Mouse (Mus musculus) adrenal gland, postnatal 25 days (tissue): Measurements from ENCODE around the gene Cenpx. TPM values are rescaled to one million over a fixed set of nuclear protein-coding genes. Genes with fewer than 3 reads are reported as not detected.
"Not testable (repeated sequence)": the region's sequence is repeated elsewhere in the genome, so short reads cannot be mapped to it uniquely, and the experiment has no call there.

Experiments
- DNase-seq: peaks from one replicate; pipeline ENCODE4 v3.0.0; 2021; ENCODE audit warnings: mixed read lengths
- long read RNA-seq: library from polyadenylated mRNA; stranded (forward); transcript quantifications from one replicate; pipeline ENCODE4 v2.0.0, GENCODE M21; 2021
- total RNA-seq: library from RNA; stranded (reverse); gene quantifications from 2 replicates; pipeline ENCODE4 v1.2.3, GENCODE M21; 2021

Gene Cenpx
- 52.6 and 54.2 TPM in 2 replicates for total RNA-seq
- long read RNA-seq, transcript Cenpx-202 (5 exons, 606 nt) = major isoform, 20 of 38 reads
- long read RNA-seq, partial matches to known transcripts = 4 of 38 reads
- long read RNA-seq, other reads (novel, unspliced or antisense) = 13 of 38 reads

- DNase-seq = peak; percentile 93
These were observed at the start of gene Cenpx, which contains the start of gene Lrrc45 for GRCm38 (mm10) chr11:120713580-120714518. Cenpx (minus strand) TSS chr11:120713738. Lrrc45 (plus strand) TSS chr11:120713925.

DNA sequence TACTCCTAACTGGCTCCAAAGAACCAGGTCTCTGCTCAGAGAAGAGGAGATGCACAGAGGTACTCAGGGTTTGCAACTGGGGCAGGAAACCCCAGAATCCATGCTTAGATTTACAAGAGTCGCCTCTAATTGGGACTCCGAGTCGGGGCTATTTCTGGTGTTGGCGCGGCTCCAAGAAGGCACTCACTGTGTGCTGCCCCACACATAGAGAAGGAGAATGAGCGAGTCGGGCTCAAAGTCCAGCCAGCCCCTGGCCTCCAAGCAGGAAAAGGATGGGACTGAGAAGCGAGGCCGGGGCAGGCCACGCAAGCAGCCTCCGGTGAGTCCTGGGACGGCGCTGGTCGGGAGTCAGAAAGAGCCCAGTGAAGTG, 49.1 kb upstream of the Cenpx start, which contains the start of gene Hmga1b:
Gene Hmga1b, plus strand, starts transcription at position 123 of the 370 bp plus-strand sequence.
- not testable (repeated sequence) for DNase-seq

GRCm38 (mm10) chr11:120761811-120762671, 48.5 kb upstream of the Cenpx start:
- DNase-seq = no peak

DNA sequence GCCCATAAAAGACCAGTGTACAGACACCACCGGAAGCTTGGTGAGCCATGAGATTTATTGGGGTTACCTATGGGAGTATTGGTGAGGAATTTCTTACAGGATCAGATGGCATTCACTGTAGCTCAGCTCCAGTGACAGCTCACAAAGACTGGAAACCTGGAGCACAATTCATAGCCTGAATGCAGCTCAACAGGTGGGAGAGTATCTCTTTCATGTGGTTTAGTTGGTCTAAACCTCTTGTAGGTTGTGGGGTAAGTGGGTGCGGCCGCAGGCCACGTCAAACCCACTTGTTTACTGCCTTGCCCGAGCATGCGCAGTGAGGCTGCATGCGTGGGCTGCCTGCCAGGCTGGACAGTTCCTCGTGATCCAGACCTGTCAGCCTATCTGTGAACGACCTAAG, 46.7 kb upstream of the Cenpx start:
- no peak for DNase-seq

GRCm38 (mm10) chr11:120751606-120752005, 38.1 kb upstream of the Cenpx start:
- DNase-seq = no peak

DNA sequence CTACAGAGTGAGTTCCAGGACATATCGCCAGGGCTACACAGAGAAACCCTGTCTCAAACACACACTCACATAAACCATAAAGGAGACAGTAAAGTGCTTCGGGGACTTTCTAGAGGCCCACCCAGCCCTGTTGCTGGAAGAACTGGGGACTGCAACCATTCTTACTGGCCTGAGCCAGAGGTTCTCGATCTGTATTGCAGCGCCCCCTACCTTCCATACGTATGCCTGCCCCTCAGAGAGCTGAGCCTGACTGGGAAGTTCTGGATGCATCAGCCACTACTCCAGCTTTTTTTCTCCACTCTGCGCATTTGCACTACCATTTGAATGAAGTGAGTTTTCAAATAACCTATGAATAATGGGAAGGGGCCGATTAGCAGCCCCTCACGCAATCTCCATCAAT, 35.9 kb upstream of the Cenpx start:
- DNase-seq = no peak

GRCm38 (mm10) chr11:120747974-120748373, 34.4 kb upstream of the Cenpx start:
- no peak for DNase-seq

GRCm38 (mm10) chr11:120744121-120744701, 30.7 kb upstream of the Cenpx start:
- no peak for DNase-seq

DNA sequence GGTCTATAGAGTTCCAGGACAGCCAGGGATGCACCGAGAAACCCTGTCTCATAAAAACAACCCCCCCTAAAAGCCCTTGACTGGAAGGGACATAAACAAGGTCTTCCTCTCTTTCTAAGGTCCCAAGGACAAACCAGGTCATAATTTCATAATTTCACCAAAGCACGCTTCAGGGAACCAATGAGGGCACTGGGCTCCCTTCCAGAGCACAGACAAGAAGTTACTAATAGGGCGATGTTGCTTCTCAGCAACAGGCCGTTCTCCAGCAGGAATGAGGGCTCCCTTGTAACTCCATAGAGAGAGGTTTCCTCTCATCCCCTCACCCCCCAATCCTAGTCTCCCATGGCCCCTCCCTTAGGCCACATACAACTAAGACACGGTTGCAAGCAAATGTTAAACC, 27.4 kb upstream of the Cenpx start:
- DNase-seq = peak; percentile 58

GRCm38 (mm10) chr11:120736424-120736823, 22.9 kb upstream of the Cenpx start:
- no peak for DNase-seq

DNA sequence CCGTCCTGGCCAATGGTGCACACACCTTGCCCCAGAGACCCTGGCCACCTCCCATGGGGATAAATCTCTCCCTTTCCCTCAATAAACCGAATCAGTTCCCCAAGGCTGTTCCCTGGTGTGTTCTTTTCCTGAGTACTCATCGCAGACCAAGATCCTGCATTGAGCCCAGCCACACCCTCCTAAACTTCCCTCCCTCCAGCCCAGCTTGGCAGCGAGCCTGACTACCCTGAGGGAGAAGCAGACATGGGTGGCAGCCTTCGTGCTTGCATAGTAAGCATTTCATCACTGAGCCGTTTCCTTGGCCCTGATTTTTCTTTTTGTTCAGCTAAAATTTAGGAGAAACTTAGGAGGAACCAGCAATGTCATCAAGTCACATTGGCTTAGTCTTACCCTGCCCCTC, 20.0 kb upstream of the Cenpx start:
- DNase-seq = peak; percentile 69

DNA sequence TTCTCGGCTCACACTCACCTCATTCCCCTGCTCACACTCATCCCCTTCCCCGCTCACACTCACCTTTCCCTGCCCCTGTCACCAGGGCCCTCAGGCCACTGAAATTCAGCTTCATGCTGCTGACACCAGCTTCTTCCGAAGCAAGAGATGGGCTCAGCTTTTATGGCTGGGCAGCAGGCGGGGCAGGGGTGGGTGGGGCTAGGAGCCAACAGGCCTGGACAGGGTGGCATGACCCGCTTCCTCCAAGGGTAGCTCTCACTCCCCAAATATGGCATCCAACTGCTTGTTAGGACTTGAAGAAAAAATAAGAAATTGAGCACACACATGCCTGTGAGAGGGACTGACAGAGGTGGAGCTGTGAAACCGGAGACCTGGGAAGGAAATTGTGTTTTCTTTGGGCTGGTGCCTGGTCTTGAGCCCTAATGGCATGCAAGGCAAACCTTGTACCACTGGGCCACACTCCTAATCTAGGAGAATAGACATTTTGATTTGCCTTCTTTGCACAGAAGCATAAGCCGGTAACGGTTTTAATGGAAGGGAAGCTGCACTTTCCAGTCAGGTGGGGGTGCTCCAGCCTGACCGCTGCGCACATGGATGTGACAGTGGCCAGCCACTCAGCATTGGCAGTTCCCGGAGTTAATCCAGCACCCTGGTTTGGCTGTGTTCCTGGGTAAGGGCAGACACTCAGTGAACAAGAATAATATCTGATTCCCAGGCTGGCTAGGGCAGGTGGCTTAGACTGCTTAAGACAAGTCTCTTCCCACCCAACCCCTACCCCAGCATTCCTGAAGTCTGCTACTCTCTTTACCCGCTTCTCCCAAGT, 18.5 kb upstream of the Cenpx start, which contains the start of gene Cbr2:
Gene Cbr2, minus strand, starts transcription at position 257 of the 823 bp plus-strand sequence.
- no peak for DNase-seq

DNA sequence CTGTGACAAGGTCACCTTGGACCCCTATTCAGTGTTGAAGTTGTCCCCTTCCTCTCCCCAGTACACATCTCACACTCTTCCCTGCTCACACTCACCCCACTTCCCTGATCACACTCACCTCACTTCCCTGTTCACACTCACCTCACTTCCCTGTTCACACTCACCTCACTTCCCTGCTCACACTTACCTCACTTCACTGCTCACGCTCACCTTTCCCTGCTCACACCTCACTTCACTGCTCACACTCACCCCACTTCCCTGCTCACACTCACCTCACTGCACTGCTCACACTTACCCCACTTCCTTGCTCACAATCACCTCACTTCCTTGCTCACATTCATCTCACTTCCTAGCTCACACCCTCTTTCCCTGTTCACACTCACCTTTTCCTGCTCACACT, 17.9 kb upstream of the Cenpx start:
- DNase-seq = no peak

DNA sequence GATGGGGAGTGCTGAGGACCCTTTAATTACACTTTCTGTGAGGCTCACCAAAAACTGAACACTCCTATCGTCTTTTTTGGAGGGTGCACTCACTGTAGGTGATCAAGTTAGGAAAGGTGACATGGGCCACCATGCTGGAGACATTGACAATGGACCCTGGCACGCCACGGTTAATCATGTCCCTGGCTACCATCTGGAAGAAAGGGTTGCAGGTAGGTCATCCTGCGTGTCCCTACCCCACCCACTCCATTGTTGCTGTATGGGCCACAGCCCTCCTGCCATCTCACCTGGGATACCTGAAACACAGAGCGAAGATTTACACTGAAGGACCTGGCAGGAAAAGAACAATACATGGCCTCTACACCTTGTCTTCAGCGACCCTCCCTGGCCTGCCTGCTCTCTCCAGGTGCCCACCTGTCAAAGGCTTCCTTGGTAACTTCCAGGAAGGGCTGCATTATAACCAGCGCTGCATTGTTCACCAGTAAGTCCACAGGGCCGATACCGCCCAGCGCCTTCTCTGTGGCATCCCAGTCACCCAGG, 16.9 kb upstream of the Cenpx start:
- no peak for DNase-seq

DNA sequence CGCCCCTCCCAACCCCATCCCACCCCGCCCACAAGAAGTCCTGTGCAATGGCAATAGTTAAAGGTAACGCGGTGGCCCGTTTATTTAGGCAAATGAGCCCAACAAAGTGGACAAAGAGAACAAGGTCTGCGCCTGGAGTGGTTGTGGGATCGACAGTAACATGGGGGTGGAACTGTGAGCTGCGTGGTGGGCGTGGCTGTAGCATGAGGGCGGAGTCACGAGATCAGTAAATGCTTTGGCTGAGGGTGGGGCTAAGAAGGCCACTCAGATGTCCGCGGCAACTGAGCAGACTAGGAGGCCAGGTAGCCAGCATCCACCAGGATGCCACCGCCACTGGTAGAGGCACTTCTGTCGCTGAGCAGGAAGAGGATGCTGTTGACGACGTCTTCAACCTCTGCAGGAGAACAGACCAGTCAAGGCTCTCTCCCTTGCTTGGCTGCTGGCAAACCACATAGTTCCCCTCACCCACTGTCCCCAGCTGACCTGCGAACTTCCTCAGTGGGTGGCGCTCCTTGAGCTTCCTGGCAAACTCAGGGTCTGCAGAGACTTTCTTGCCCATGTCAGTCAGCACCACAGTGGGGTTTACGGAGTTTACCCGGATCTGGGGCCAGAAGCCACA, 16.0 kb upstream of the Cenpx start:
- not testable (repeated sequence) for DNase-seq

GRCm38 (mm10) chr11:120728530-120729240, 15.1 kb upstream of the Cenpx start:
- DNase-seq = no peak

- DNase-seq = no peak
These were observed 14.0 kb upstream of the Cenpx start for GRCm38 (mm10) chr11:120727564-120727963.

- DNase-seq = peak; percentile 86
These were observed 13.6 kb upstream of the Cenpx start, which contains the start of gene Dcxr for GRCm38 (mm10) chr11:120727169-120727527. Dcxr (minus strand) TSS chr11:120727281.
